Mouse (Mus musculus) spleen, adult 2 months (tissue): ENCODE measurements around the gene Hes5.

ENCODE experiments used
- CTCF ChIP-seq: fragments of 200-500 bp; IDR thresholded peaks from 2 replicates; pipeline ENCODE4 v1.5.1; 2011; ENCODE audit warnings: mild to moderate bottlenecking, inconsistent platforms; ENCODE audit not compliant: insufficient read depth, insufficient read length, insufficient replicate concordance; ENCODE audit errors: extremely low read depth
- POLR2A ChIP-seq: fragments of 200-500 bp; IDR thresholded peaks from 2 replicates; pipeline ENCODE4 v1.6.1; 2011; ENCODE audit warnings: low read depth, low read length, inconsistent platforms

GRCm38 (mm10) chr4:155006296-155006695 is 45.6 kb downstream of the Hes5 start:
- TF ChIP-seq CTCF (no peak), POLR2A (no peak)
